Mouse (Mus musculus) CD4-positive, CD25-positive, alpha-beta regulatory T cell, adult 9 weeks (primary cell): ENCODE data around the gene Cd180. TPM values are rescaled to one million over a fixed set of nuclear protein-coding genes. Genes with fewer than 3 reads are reported as not detected.

Experiments
- polyA plus RNA-seq: library from polyadenylated mRNA; unstranded; fragments of 100-300 nt; shearing (Covaris generic); gene quantifications from one replicate; pipeline ENCODE4 v1.2.1, GENCODE M21; 2017

Gene Cd180
- 0.19 TPM for polyA plus RNA-seq

DNA sequence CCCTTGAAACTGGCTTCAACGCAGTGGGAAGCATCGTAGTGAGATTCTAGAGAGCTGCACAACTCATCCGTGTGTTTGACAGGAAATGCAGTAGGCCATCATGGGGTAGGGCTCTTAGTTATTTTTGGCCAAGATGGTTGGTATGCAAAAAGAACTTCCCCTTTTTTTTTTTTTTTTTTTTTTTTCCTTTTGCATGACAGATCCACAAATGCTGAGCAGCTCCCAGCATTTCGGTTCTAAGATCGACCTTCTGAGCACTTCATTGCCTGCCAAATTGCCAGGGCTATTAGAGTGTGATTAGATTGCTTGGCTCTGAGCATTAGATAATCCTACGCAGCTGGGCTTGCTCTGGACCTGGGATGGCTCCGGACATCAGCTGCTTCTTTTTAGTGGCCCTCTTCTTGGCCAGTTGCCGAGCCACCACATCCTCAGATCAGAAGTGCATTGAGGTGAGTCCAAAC, at the start of gene Cd180:
Gene Cd180, plus strand, starts transcription at position 218 of the 461 bp plus-strand sequence.

